Mouse (Mus musculus): Measurements from ENCODE around the gene Dut. TPM values are rescaled to one million over a fixed set of nuclear protein-coding genes. Genes with fewer than 3 reads are reported as not detected.

Gene Dut
- total RNA-seq, 2 experiments from 2014 or later, result 39.2 to 67.4 TPM

DNA sequence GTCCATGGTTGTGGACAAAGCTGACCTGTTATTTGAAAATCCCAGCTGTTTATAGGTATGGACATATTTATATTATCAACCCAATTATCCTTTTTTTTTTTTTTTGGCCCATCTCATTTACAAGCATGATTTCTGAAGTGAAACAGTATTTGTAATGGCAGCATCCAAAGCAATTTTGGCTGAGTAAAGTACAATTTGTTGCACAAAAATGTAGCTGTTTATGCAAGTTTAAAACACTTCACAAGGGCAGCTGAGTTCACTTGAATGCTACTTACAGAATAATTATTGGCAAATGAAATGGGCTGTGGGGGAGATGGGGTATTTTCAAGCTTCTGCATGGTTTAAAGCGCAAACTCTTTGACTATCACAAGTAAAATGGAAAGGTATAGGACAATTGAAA is 51.9 kb downstream of the Dut start:
- no peak for ATAC-seq (replicated peaks; ENCODE audit: low FRiP score, poor library complexity, severe bottlenecking)

DNA sequence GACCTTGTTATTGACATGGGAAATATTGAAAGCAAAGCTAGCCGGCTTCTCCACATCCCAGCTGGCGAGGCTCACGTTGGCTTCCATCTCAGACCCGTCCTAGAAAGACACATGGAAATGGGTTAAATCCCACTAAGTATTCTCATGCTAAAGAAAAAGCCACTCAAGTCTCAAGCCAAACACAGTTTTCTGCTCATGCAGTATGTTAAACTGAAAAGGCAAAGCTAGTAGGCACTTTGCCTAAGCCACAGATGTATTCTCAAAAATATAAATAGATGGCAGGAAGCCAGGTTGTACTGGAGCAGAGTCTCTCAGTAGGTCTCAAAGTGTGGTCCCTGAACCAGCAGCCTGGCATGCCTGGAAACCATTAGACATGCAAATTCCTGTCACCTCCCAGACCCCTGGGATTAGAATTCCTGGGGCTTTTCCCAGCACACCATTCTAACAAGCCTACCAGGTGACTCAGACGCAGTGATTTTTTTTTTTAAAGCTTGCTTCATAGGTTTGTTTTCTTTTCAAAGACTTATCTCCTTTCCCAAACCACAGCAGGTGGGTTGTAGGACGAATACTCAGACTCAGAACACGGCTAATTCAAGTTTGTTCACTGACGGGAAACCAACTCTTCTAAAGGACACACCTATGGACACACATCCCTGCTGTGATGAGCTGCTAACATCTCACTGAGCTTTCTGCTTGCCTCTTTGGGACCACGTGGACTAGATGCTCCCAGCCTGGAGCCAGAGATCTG is 55.1 kb downstream of the Dut start:
- ATAC-seq (replicated peaks; ENCODE audit: low FRiP score, poor library complexity, severe bottlenecking), result no peak

DNA sequence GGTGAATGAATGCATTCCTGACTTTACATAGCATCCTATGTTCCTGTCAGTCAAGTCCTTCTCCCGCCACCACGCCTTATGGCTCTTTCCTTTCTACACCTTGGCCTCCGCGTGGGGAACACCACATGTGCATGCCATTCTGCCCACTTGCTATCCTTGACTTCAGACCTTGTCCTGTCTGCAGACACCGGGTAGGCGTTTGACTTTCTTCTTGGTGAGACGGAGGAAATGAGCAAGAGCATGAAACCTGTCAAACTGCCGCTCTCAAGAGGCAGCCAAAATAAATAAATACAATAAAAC is 55.6 kb downstream of the Dut start:
- no peak for ATAC-seq (replicated peaks; ENCODE audit: low FRiP score, poor library complexity, severe bottlenecking)

DNA sequence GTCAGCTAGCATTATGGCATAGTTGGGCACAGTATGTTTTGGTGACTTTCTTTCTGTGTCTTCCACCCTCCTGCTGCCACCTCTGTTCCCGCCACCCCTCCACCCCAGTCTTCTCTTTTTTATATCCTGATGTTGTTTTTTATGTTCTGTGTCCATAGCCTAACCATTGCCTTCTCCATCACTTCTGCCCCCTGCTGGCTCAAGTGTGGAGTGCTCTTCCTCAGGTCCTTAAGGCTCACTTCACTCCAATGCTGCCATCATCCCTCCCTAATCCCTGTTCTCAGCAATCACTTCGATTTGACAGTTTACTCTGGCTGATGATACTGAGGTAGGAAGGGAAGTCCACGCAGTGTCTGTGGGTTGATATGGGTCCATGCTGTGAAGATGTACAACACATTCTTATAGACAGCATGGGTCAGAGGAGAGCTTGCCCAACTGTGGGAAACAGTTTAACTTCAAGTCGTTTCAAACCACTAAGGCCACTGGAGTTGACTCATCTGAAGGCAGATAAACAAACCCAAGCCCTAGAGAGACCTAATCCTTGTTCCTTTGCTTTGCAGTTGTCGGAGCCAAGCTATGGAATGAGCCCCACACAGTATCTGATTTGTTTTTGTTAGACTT is 56.9 kb downstream of the Dut start:
- no peak for ATAC-seq (replicated peaks; ENCODE audit: low FRiP score, poor library complexity, severe bottlenecking)

DNA sequence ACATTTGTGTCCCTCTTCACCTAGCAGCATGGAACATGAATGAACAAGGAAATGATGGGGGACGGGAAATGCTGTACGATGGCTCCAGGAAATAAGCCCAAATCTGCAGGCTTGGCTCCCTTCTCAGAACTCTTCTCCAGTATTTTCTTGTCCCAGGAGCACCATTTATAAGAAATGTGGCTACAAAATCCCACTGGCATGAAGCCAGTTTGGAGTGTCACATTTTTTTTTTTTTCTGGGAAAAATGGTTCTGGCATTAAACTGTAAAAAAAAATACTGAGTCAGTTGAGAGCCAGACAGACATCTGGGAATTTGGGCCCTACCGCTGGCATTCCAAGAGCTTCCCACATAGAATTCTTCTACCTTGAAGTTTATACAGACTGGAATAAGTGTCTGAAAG is 57.8 kb downstream of the Dut start:
- no peak for ATAC-seq (replicated peaks; ENCODE audit: low FRiP score, poor library complexity, severe bottlenecking)

DNA sequence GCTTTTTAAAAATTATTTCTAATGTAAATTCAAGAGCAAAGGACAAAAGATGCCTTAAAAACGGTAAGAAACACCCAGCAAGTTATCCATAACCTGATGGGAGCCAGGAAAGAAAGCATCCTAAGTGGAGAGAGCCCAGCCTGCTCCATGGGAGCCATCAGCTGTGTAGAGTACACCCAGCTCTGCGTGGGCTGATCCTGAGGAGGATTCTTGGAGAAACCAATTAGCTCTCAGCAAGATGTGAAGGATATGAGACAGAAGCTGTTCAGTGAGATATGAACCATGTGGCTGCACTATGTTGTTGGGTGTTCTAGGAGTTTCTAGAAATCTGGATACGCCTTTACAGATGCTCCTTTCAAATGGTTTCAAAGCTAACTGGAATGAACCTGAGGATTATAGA is 58.7 kb downstream of the Dut start:
- no peak for ATAC-seq (replicated peaks; ENCODE audit: low FRiP score, poor library complexity, severe bottlenecking)

Other genes starting within 250 kb of the Dut start
- gene Slc24a5, start 179.1 kb upstream of the Dut start, total RNA-seq (2015; ENCODE audit: low replicate concordance), result not detected in 2 replicates
- gene Slc24a5, start 179.1 kb upstream of the Dut start, total RNA-seq (2017; ENCODE audit: low replicate concordance), result 0.98 TPM in 1 of 2 replicates, not detected in the other
- gene Myef2, start 123.5 kb upstream of the Dut start, total RNA-seq (2015; ENCODE audit: low replicate concordance), result 7.5 and 15.4 TPM in 2 replicates
- 32.5 and 38.1 TPM in 2 replicates for gene Myef2, start 123.5 kb upstream of the Dut start, total RNA-seq (2017; ENCODE audit: low replicate concordance)
- gene Ctxn2, start 110.5 kb upstream of the Dut start, total RNA-seq (2015; ENCODE audit: low replicate concordance), result not detected in 2 replicates
- gene Ctxn2, start 110.5 kb upstream of the Dut start, total RNA-seq (2017; ENCODE audit: low replicate concordance), result not detected in 2 replicates
- gene Slc12a1, start 94.7 kb upstream of the Dut start, total RNA-seq (2015; ENCODE audit: low replicate concordance), result not detected in 2 replicates
- not detected in 2 replicates for gene Slc12a1, start 94.7 kb upstream of the Dut start, total RNA-seq (2017; ENCODE audit: low replicate concordance)